Mouse (Mus musculus) forebrain, postnatal 0 days (tissue): Measurements from ENCODE around the gene Cnih1. TPM values are rescaled to one million over a fixed set of nuclear protein-coding genes. Genes with fewer than 3 reads are reported as not detected.
A peak's percentile ranks its signal among the peaks of the same experiment; 100 is the strongest.
"Not testable (repeated sequence)": the region's sequence is repeated elsewhere in the genome, so short reads cannot be mapped to it uniquely, and the experiment has no call there.

Source experiments
- ATAC-seq: fragments of 200-750 bp; cut with Nextera tagmentation; 2 replicates; pipeline ENCODE4 v1.8.0; 2017; ENCODE audit warnings: mild to moderate bottlenecking, moderate library complexity
- DNase-seq: peaks from one replicate; pipeline ENCODE4 v3.0.0-alpha.2; 2015
- H3K27ac ChIP-seq: fragments of 300-500 bp; sonication (generic); 2 replicates; pipeline ENCODE4 v1.5.1; 2014; ENCODE audit warnings: low read depth, mild to moderate bottlenecking, antibody characterized with exemption, low read length, moderate library complexity, mixed read lengths
- H3K27me3 ChIP-seq: fragments of 300-500 bp; sonication (generic); 2 replicates; pipeline ENCODE4 v1.6.1; 2014; ENCODE audit warnings: mild to moderate bottlenecking, low read length, mixed read lengths; ENCODE audit not compliant: insufficient read depth
- H3K36me3 ChIP-seq: fragments of 300-500 bp; sonication (generic); 2 replicates; pipeline ENCODE4 v1.6.1; 2014; ENCODE audit warnings: mild to moderate bottlenecking, moderate library complexity; ENCODE audit not compliant: insufficient read depth
- H3K4me1 ChIP-seq: fragments of 300-500 bp; sonication (generic); 2 replicates; pipeline ENCODE4 v1.6.1; 2014; ENCODE audit warnings: antibody characterized with exemption; ENCODE audit not compliant: insufficient read depth
- H3K4me2 ChIP-seq: fragments of 300-500 bp; sonication (generic); 2 replicates; pipeline ENCODE4 v1.6.1; 2014; ENCODE audit warnings: low read depth, mild to moderate bottlenecking, moderate library complexity
- H3K4me3 ChIP-seq: fragments of 300-500 bp; sonication (generic); 2 replicates; pipeline ENCODE4 v1.5.1; 2014; ENCODE audit warnings: low read depth, low read length, mixed read lengths
- H3K9ac ChIP-seq: fragments of 300-500 bp; sonication (generic); 2 replicates; pipeline ENCODE4 v1.6.1; 2014; ENCODE audit warnings: mild to moderate bottlenecking
- H3K9me3 ChIP-seq: fragments of 300-500 bp; sonication (generic); 2 replicates; pipeline ENCODE4 v1.6.1; 2016; ENCODE audit warnings: low read length
- CTCF ChIP-seq: sonication (generic); IDR thresholded peaks from 2 replicates; pipeline ENCODE4 v1.5.1; 2016; ENCODE audit warnings: antibody characterized with exemption, control low read depth, low read depth
- whole genome bisulfite sequencing: fragments of 180-500 bp; shearing (Covaris S2); extraction: QIAGEN DNeasy Blood & Tissue Kit; methylation state at CpG from one replicate; pipeline ENCODE4 v1.1.7; 2014; 5-methylcytosine and 5-hydroxymethylcytosine counted together
- polyA plus RNA-seq: library from polyadenylated mRNA; unstranded; fragments of >200 nt; fragmentation: Nextera tagmentation; extraction: Ambion mirVana; gene quantifications from 2 replicates; pipeline ENCODE4 v1.2.1, GENCODE M21; 2015
- total RNA-seq: library from RNA; depleted of rRNA; stranded (reverse); fragments of >200 nt; gene quantifications from 2 replicates; pipeline ENCODE4 v1.2.3, GENCODE M21; 2014

Gene Cnih1
- total and polyA plus RNA-seq, 2 experiments from 2014 or later = 101 to 182 TPM

GRCm38 (mm10) chr14:46821873-46822716, 33.9 kb upstream of the Cnih1 start, which contains the start of gene Gmfb:
Gene Gmfb, minus strand, starts transcription at chr14:46822242.
- DNase-seq = peak; percentile 97
- Histone ChIP-seq H3K9me3 (no peaks in the 10 kb centered on the region), H3K4me3 (peak within 1 kb of the TSS; percentile 93), H3K36me3 (no peaks in the 10 kb centered on the region), H3K4me2 (peak within 1 kb of the TSS; percentile 69), H3K27ac (peak within 1 kb of the TSS; percentile 89), H3K4me1 (peaks cover 7% of the 10 kb centered on the region), H3K27me3 (peaks cover 4% of the 10 kb centered on the region), H3K9ac (peak within 1 kb of the TSS; percentile 90)
- WGBS = under 1% methylated on average over 63 of the region's 65 CpGs
- TF ChIP-seq CTCF = peak; percentile 56
- ATAC-seq = peak; percentile 99

GRCm38 (mm10) chr14:46821271-46821872, 33.2 kb upstream of the Cnih1 start:
- Histone ChIP-seq H3K4me3 (peak overlapping the region; percentile 93), H3K36me3 (peaks cover under 1% of the 10 kb centered on the region), H3K9me3 (no peaks in the 10 kb centered on the region), H3K4me1 (peaks cover 7% of the 10 kb centered on the region), H3K9ac (peak overlapping the region; percentile 90), H3K4me2 (peak overlapping the region; percentile 69), H3K27me3 (peaks cover 4% of the 10 kb centered on the region), H3K27ac (peak overlapping the region; percentile 89)
- DNase-seq (no peak), ATAC-seq (no peak)
- TF ChIP-seq CTCF = no peak
- under 1% methylated on average over 11 of the region's 11 CpGs for WGBS

GRCm38 (mm10) chr14:46819961-46820360, 31.8 kb upstream of the Cnih1 start:
- 94% methylated on average over 5 of the region's 6 CpGs for WGBS
- not testable (repeated sequence) for H3K4me2 ChIP-seq, ATAC-seq, H3K27ac ChIP-seq, H3K27me3 ChIP-seq, H3K4me3 ChIP-seq, H3K4me1 ChIP-seq, H3K9ac ChIP-seq, H3K9me3 ChIP-seq, H3K36me3 ChIP-seq, DNase-seq

GRCm38 (mm10) chr14:46818743-46819142, 30.5 kb upstream of the Cnih1 start:
- ATAC-seq (no peak), DNase-seq (no peak)
- H3K36me3 ChIP-seq = peaks cover 12% of the 10 kb centered on the region
- no peak overlapping the region for H3K4me2 ChIP-seq
- no peaks in the 10 kb centered on the region for H3K9me3 ChIP-seq
- H3K27me3 ChIP-seq = no peaks in the 10 kb centered on the region
- TF ChIP-seq CTCF = no peak
- H3K4me1 ChIP-seq = peaks cover 7% of the 10 kb centered on the region
- WGBS = 94% methylated on average over 7 of the region's 7 CpGs
- H3K27ac ChIP-seq = no peak overlapping the region
- no peak overlapping the region for H3K9ac ChIP-seq
- H3K4me3 ChIP-seq = no peak overlapping the region

GRCm38 (mm10) chr14:46816916-46817622, 28.9 kb upstream of the Cnih1 start:
- TF ChIP-seq CTCF = no peak
- Histone ChIP-seq H3K9me3 (no peaks in the 10 kb centered on the region), H3K36me3 (peaks cover 26% of the 10 kb centered on the region), H3K4me1 (peaks cover 7% of the 10 kb centered on the region), H3K4me3 (no peak overlapping the region), H3K27me3 (no peaks in the 10 kb centered on the region), H3K9ac (no peak overlapping the region), H3K27ac (no peak overlapping the region), H3K4me2 (no peak overlapping the region)
- 96% methylated on average over 8 of the region's 8 CpGs for WGBS
- no peak for DNase-seq
- no peak for ATAC-seq

GRCm38 (mm10) chr14:46815640-46816039, 27.4 kb upstream of the Cnih1 start:
- H3K27me3 ChIP-seq = no peaks in the 10 kb centered on the region

More at GRCm38 (mm10) chr14:46815640-46816039, 27.4 kb upstream of the Cnih1 start:
- H3K9ac ChIP-seq = no peak overlapping the region
- 57% methylated on average over 6 of the region's 6 CpGs for WGBS
- no peaks in the 10 kb centered on the region for H3K9me3 ChIP-seq
- DNase-seq (no peak), ATAC-seq (no peak)
- TF ChIP-seq CTCF = no peak
- no peak overlapping the region for H3K4me3 ChIP-seq
- H3K27ac ChIP-seq = no peak overlapping the region
- H3K4me2 ChIP-seq = no peak overlapping the region
- H3K4me1 ChIP-seq = peaks cover 3% of the 10 kb centered on the region
- H3K36me3 ChIP-seq = peaks cover 32% of the 10 kb centered on the region
